Mouse (Mus musculus) embryonic facial prominence, embryonic 13.5 days (tissue): Measurements from ENCODE around the gene Neu4. TPM values are rescaled to one million over a fixed set of nuclear protein-coding genes. Genes with fewer than 3 reads are reported as not detected.
"Not testable (repeated sequence)": the region's sequence is repeated elsewhere in the genome, so short reads cannot be mapped to it uniquely, and the experiment has no call there.

Experiments used
- ATAC-seq: fragments of 200-750 bp; cut with Nextera tagmentation; 2 replicates; pipeline ENCODE4 v1.8.0; 2017; ENCODE audit warnings: low read depth; ENCODE audit not compliant: insufficient number of reproducible peaks, insufficient read depth, low FRiP score, low TSS enrichment
- H3K27ac ChIP-seq: fragments of 300-500 bp; sonication (generic); 2 replicates; pipeline ENCODE4 v1.5.1; 2015; ENCODE audit warnings: moderate library complexity, mild to moderate bottlenecking, inconsistent platforms
- H3K27me3 ChIP-seq: fragments of 300-500 bp; sonication (generic); 2 replicates; pipeline ENCODE4 v1.6.1; 2015; ENCODE audit warnings: mild to moderate bottlenecking, inconsistent platforms
- H3K36me3 ChIP-seq: fragments of 300-500 bp; sonication (generic); 2 replicates; pipeline ENCODE4 v1.6.1; 2015; ENCODE audit warnings: mild to moderate bottlenecking, inconsistent platforms
- H3K4me1 ChIP-seq: fragments of 300-500 bp; sonication (generic); 2 replicates; pipeline ENCODE4 v1.6.1; 2015; ENCODE audit warnings: inconsistent platforms
- H3K4me2 ChIP-seq: fragments of 300-500 bp; sonication (generic); 2 replicates; pipeline ENCODE4 v1.6.1; 2015; ENCODE audit warnings: moderate library complexity, mild to moderate bottlenecking, inconsistent platforms
- H3K4me3 ChIP-seq: fragments of 300-500 bp; sonication (generic); 2 replicates; pipeline ENCODE4 v1.5.1; 2015; ENCODE audit warnings: mild to moderate bottlenecking, inconsistent platforms
- H3K9ac ChIP-seq: fragments of 300-500 bp; sonication (generic); 2 replicates; pipeline ENCODE4 v1.6.1; 2015; ENCODE audit warnings: mild to moderate bottlenecking, inconsistent platforms
- H3K9me3 ChIP-seq: fragments of 300-500 bp; sonication (generic); 2 replicates; pipeline ENCODE4 v1.6.1; 2016; ENCODE audit warnings: inconsistent platforms
- WGBS: fragments of 180-500 bp; shearing (Covaris S2); methylation state at CpG from one replicate; pipeline ENCODE4 v1.1.7; 2015; ENCODE audit warnings: mixed read lengths; 5-methylcytosine and 5-hydroxymethylcytosine counted together
- polyA plus RNA-seq: library from polyadenylated mRNA; unstranded; fragments of >200 nt; fragmentation: Nextera tagmentation; extraction: Ambion mirVana; gene quantifications from 2 replicates; pipeline ENCODE4 v1.2.1, GENCODE M21; 2015

The Neu4 gene
- not detected in 2 replicates for polyA plus RNA-seq

- Histone ChIP-seq H3K9ac (no peak within 1 kb of the TSS), H3K27ac (no peak within 1 kb of the TSS), H3K4me1 (no peaks in the 10 kb centered on the region), H3K27me3 (no peaks in the 10 kb centered on the region), H3K9me3 (no peaks in the 10 kb centered on the region), H3K4me2 (no peak within 1 kb of the TSS), H3K4me3 (no peak within 1 kb of the TSS), H3K36me3 (no peaks in the 10 kb centered on the region)
- no peak for ATAC-seq
- 87% methylated on average over 6 of the region's 6 CpGs for WGBS
Measured at GRCm38 (mm10) chr1:94020151-94020550, at the start of gene Neu4. Gene Neu4, plus strand, starts transcription at chr1:94020451.

- H3K27me3 ChIP-seq, H3K36me3 ChIP-seq, H3K9ac ChIP-seq, H3K4me1 ChIP-seq, H3K9me3 ChIP-seq, H3K4me3 ChIP-seq, ATAC-seq, H3K27ac ChIP-seq, H3K4me2 ChIP-seq: not testable (repeated sequence)
- WGBS: no CpG with 5 or more reads among the region's 4 CpGs
Measured at GRCm38 (mm10) chr1:93970797-93971196, 49.5 kb upstream of the Neu4 start.

- not testable (repeated sequence) for H3K9me3 ChIP-seq, ATAC-seq, H3K4me3 ChIP-seq, H3K27me3 ChIP-seq, H3K4me2 ChIP-seq, H3K36me3 ChIP-seq, H3K9ac ChIP-seq, H3K27ac ChIP-seq, H3K4me1 ChIP-seq
- 86% methylated on average over 2 of the region's 4 CpGs for WGBS
Measured at GRCm38 (mm10) chr1:93975764-93976163, 44.5 kb upstream of the Neu4 start.

GRCm38 (mm10) chr1:93978287-93978686 is 42.0 kb upstream of the Neu4 start:
- not testable (repeated sequence) for H3K9me3 ChIP-seq, H3K27me3 ChIP-seq, H3K36me3 ChIP-seq, H3K4me3 ChIP-seq, H3K27ac ChIP-seq, H3K9ac ChIP-seq, H3K4me1 ChIP-seq, ATAC-seq, H3K4me2 ChIP-seq
- no CpG with 5 or more reads among the region's 7 CpGs for WGBS

GRCm38 (mm10) chr1:93980932-93981331 is 39.3 kb upstream of the Neu4 start:
- H3K36me3 ChIP-seq, H3K4me3 ChIP-seq, ATAC-seq, H3K4me1 ChIP-seq, H3K4me2 ChIP-seq, H3K9me3 ChIP-seq, H3K27me3 ChIP-seq, H3K27ac ChIP-seq, H3K9ac ChIP-seq: not testable (repeated sequence)
- WGBS: no CpG with 5 or more reads among the region's 2 CpGs

- Histone ChIP-seq H3K27ac (no peak overlapping the region), H3K36me3 (no peaks in the 10 kb centered on the region), H3K27me3 (no peaks in the 10 kb centered on the region), H3K9me3 (no peaks in the 10 kb centered on the region), H3K4me1 (no peaks in the 10 kb centered on the region), H3K4me2 (no peak overlapping the region), H3K9ac (no peak overlapping the region), H3K4me3 (no peak overlapping the region)
- WGBS: 88% methylated on average over 3 of the region's 3 CpGs
- ATAC-seq: no peak
Measured at GRCm38 (mm10) chr1:93986167-93986566, 34.1 kb upstream of the Neu4 start.

- no peak for ATAC-seq
- no peaks in the 10 kb centered on the region for H3K4me1 ChIP-seq
- no peaks in the 10 kb centered on the region for H3K27me3 ChIP-seq
- H3K36me3 ChIP-seq: no peaks in the 10 kb centered on the region
- no peak overlapping the region for H3K4me3 ChIP-seq
- H3K4me2 ChIP-seq: no peak overlapping the region
- no peak overlapping the region for H3K9ac ChIP-seq
- 57% methylated on average over 3 of the region's 3 CpGs for WGBS
- H3K9me3 ChIP-seq: no peaks in the 10 kb centered on the region
- no peak overlapping the region for H3K27ac ChIP-seq
Measured at GRCm38 (mm10) chr1:93988786-93989185, 31.5 kb upstream of the Neu4 start.

GRCm38 (mm10) chr1:93990209-93990608 is 30.0 kb upstream of the Neu4 start, which contains the start of gene Gal3st2c:
Gene Gal3st2c, plus strand, starts transcription at chr1:93990509.
- not testable (repeated sequence) for H3K4me1 ChIP-seq, H3K4me3 ChIP-seq, ATAC-seq

GRCm38 (mm10) chr1:93991068-93991467 is 29.2 kb upstream of the Neu4 start:
- not testable (repeated sequence) for H3K27ac ChIP-seq, H3K4me2 ChIP-seq, H3K27me3 ChIP-seq, H3K36me3 ChIP-seq, H3K9me3 ChIP-seq, ATAC-seq, H3K4me3 ChIP-seq, H3K4me1 ChIP-seq, H3K9ac ChIP-seq
- 76% methylated on average over 2 of the region's 2 CpGs for WGBS

More at GRCm38 (mm10) chr1:93990209-93990608, 30.0 kb upstream of the Neu4 start, which contains the start of gene Gal3st2c:
- H3K9me3 ChIP-seq, H3K9ac ChIP-seq, H3K4me2 ChIP-seq, H3K27ac ChIP-seq, H3K36me3 ChIP-seq, H3K27me3 ChIP-seq: not testable (repeated sequence)
- 84% methylated on average over 7 of the region's 8 CpGs for WGBS

GRCm38 (mm10) chr1:93991491-93991890 is 28.8 kb upstream of the Neu4 start:
- not testable (repeated sequence) for H3K27me3 ChIP-seq, H3K36me3 ChIP-seq, H3K4me3 ChIP-seq, H3K9me3 ChIP-seq, H3K4me2 ChIP-seq, H3K27ac ChIP-seq, H3K4me1 ChIP-seq, ATAC-seq, H3K9ac ChIP-seq
- 84% methylated on average over 3 of the region's 3 CpGs for WGBS

- WGBS: 78% methylated on average over 2 of the region's 2 CpGs
Measured at GRCm38 (mm10) chr1:94001023-94001422, 19.2 kb upstream of the Neu4 start.

GRCm38 (mm10) chr1:94005954-94006506 is 14.2 kb upstream of the Neu4 start:
- ATAC-seq, H3K36me3 ChIP-seq, H3K27me3 ChIP-seq: not testable (repeated sequence)

More at GRCm38 (mm10) chr1:94001023-94001422, 19.2 kb upstream of the Neu4 start:
- H3K4me1 ChIP-seq: no peaks in the 10 kb centered on the region
- ATAC-seq: no peak
- H3K4me3 ChIP-seq: no peak overlapping the region
- H3K9me3 ChIP-seq: no peaks in the 10 kb centered on the region
- no peak overlapping the region for H3K27ac ChIP-seq
- H3K27me3 ChIP-seq: no peaks in the 10 kb centered on the region
- H3K4me2 ChIP-seq: no peak overlapping the region
- H3K36me3 ChIP-seq: no peaks in the 10 kb centered on the region
- no peak overlapping the region for H3K9ac ChIP-seq

More at GRCm38 (mm10) chr1:94005954-94006506, 14.2 kb upstream of the Neu4 start:
- not testable (repeated sequence) for H3K27ac ChIP-seq, H3K9me3 ChIP-seq, H3K4me1 ChIP-seq, H3K4me3 ChIP-seq, H3K4me2 ChIP-seq, H3K9ac ChIP-seq
- 77% methylated on average over 2 of the region's 2 CpGs for WGBS
